Mouse (Mus musculus) brain, embryonic 14.5 days (tissue): ENCODE measurements around the gene Ccl20.

Experiments used
- CTCF ChIP-seq: fragments of 200-500 bp; IDR thresholded peaks from 2 replicates; pipeline ENCODE4 v1.5.1; 2012; ENCODE audit warnings: inconsistent platforms, mild to moderate bottlenecking, moderate library complexity, borderline replicate concordance; ENCODE audit not compliant: insufficient read depth, insufficient read length; ENCODE audit errors: extremely low read depth
- POLR2A ChIP-seq: fragments of 200-500 bp; IDR thresholded peaks from 2 replicates; pipeline ENCODE4 v1.6.1; 2012; ENCODE audit warnings: mild to moderate bottlenecking, inconsistent platforms, borderline replicate concordance; ENCODE audit not compliant: poor library complexity, insufficient read depth, insufficient read length, severe bottlenecking; ENCODE audit errors: extremely low read depth

DNA sequence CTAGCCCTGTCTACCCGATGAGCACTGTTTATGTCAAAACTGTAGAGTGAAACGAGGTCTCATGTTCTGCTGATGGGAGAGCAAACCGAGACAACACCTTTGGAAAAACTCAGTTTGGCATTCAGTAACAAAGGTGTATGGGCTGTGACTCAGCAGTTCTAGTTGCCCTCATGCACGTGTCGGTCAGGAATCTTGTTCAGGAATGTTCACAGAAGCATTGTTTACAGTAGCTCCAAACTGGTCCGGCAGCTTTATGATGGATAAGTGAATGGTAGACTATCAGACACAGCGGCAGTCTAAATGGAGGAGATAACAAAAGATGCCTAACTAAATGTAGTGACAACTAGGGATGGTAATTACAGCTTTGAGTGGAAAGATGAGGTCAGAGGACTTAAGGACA is 19.3 kb downstream of the Ccl20 start:
- TF ChIP-seq CTCF (no peak), POLR2A (no peak)
